ENCODE assay signal across 13 mouse cellular contexts in the genomic region with DNA sequence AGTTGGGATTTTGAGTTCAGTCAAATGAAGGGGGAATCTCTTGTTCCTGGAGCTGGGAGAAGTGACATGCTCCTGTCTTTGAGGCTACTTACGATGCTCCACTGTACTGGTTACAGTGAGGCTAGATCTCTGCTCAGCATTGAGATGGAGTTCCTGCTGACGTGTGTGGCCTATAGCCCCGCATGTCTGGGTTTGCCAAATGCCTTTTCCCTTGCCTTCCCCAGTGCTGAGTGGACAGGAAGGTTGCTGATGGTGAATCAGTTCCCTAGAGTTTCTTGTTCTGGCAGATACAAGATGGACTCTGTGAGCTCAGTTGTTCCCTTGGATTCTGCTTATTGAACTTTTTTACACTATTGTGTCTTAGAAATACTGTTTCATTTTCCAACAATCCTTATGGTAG. TPM values are rescaled to one million over a fixed set of nuclear protein-coding genes. Genes with fewer than 3 reads are reported as not detected.
A peak's percentile ranks its signal among the peaks of the same experiment; 100 is the strongest.
DNase-seq lines count a peak whose midpoint lies in the region; ATAC-seq and TF ChIP-seq lines count a peak whose summit lies in the region.
"Had no signal": no experiment of that assay in that cellular context is flagged by ENCODE, and none has a peak within 500 bp of the region (broad histone marks: within the 10 kb centered on the region; RNA-seq: fewer than 3 reads in every experiment).

No protein-coding gene starts in this region.

- no peak overlapping the region for H3K27ac ChIP-seq in hindbrain, embryonic 15.5 days (replicated peaks)
- no peak overlapping the region for H3K27ac ChIP-seq in hindbrain, embryonic 12.5 days
- H3K27ac ChIP-seq in stomach, embryonic 15.5 days, result no peak overlapping the region
- H3K27ac ChIP-seq in stomach, postnatal 0 days (replicated peaks), result no peak overlapping the region
- H3K27ac ChIP-seq in embryonic facial prominence, embryonic 12.5 days, result no peak overlapping the region
- H3K27ac ChIP-seq in stomach, embryonic 16.5 days (ENCODE audit: low read length), result no peak overlapping the region

- peaks cover 22% of the 10 kb centered on the region for H3K4me1 ChIP-seq in hindbrain, embryonic 15.5 days (replicated peaks)
- peaks cover 11% of the 10 kb centered on the region for H3K4me1 ChIP-seq in hindbrain, embryonic 12.5 days
- peaks cover 7% of the 10 kb centered on the region for H3K4me1 ChIP-seq in stomach, embryonic 15.5 days
- H3K4me1 ChIP-seq in stomach, postnatal 0 days (replicated peaks; ENCODE audit: control insufficient read depth, insufficient read depth), result no peaks in the 10 kb centered on the region
- peaks cover 8% of the 10 kb centered on the region; the same call in 1 of the 2 replicates for H3K4me1 ChIP-seq in embryonic facial prominence, embryonic 12.5 days
- H3K4me1 ChIP-seq in stomach, embryonic 16.5 days (ENCODE audit: control insufficient read depth, insufficient read depth, low read length), result peaks cover 8% of the 10 kb centered on the region

- H3K36me3 ChIP-seq in hindbrain, embryonic 15.5 days, result peaks cover 5% of the 10 kb centered on the region
- peaks cover 14% of the 10 kb centered on the region for H3K36me3 ChIP-seq in hindbrain, embryonic 12.5 days
- H3K36me3 ChIP-seq in stomach, embryonic 15.5 days, result peaks cover 15% of the 10 kb centered on the region
- H3K36me3 ChIP-seq in stomach, postnatal 0 days (ENCODE audit: control insufficient read depth, insufficient read depth, low read length), result no peaks in the 10 kb centered on the region; the same call in 1 of the 2 replicates
- peaks cover 15% of the 10 kb centered on the region for H3K36me3 ChIP-seq in embryonic facial prominence, embryonic 12.5 days
- H3K36me3 ChIP-seq in stomach, embryonic 16.5 days (ENCODE audit: control insufficient read depth, insufficient read depth, low read length), result 0 out of 2 replicates have a peak, but pooled peaks cover 5% of the 10 kb centered on the region

- no peak overlapping the region for H3K9ac ChIP-seq in hindbrain, embryonic 15.5 days
- no peak overlapping the region for H3K9ac ChIP-seq in hindbrain, embryonic 12.5 days
- no peak overlapping the region for H3K9ac ChIP-seq in stomach, embryonic 15.5 days
- no peak overlapping the region for H3K9ac ChIP-seq in stomach, postnatal 0 days (ENCODE audit: low read length)
- no peak overlapping the region for H3K9ac ChIP-seq in embryonic facial prominence, embryonic 12.5 days
- H3K9ac ChIP-seq in stomach, embryonic 16.5 days (ENCODE audit: low read length), result no peak overlapping the region

- TF ChIP-seq CTCF in stomach, postnatal 0 days (IDR thresholded peaks at IDR 0.05; ENCODE audit: low read depth), result no peak

- 59% methylated on average over 3 of the region's 3 CpGs for WGBS in hindbrain, embryonic 15.5 days
- WGBS in hindbrain, embryonic 12.5 days, result 50% methylated on average over 3 of the region's 3 CpGs
- WGBS in stomach, embryonic 15.5 days, result 67% methylated on average over 3 of the region's 3 CpGs
- 56% methylated on average over 3 of the region's 3 CpGs for WGBS in stomach, postnatal 0 days
- 55% methylated on average over 3 of the region's 3 CpGs for WGBS in embryonic facial prominence, embryonic 12.5 days
- WGBS in stomach, embryonic 16.5 days, result 62% methylated on average over 3 of the region's 3 CpGs

- ATAC-seq in hindbrain, embryonic 15.5 days (ENCODE audit: low FRiP score, low read depth), result no peak
- no peak for ATAC-seq in hindbrain, embryonic 12.5 days (ENCODE audit: low FRiP score)
- no peak for ATAC-seq in stomach, embryonic 15.5 days (ENCODE audit: insufficient read depth, low FRiP score, low read depth)
- no peak for ATAC-seq in stomach, postnatal 0 days (ENCODE audit: low FRiP score, low TSS enrichment)
- ATAC-seq in embryonic facial prominence, embryonic 12.5 days (ENCODE audit: insufficient number of reproducible peaks, insufficient read depth, low FRiP score, low TSS enrichment), result no peak
- no peak for ATAC-seq in stomach, embryonic 16.5 days (ENCODE audit: insufficient read depth, low FRiP score)

- DNase-seq in stomach, postnatal 0 days (ENCODE audit: low spot score), result no peak
- DNase-seq in cerebellum, postnatal 36 days, result no peak
- DNase-seq in spleen, postnatal 14 days (ENCODE audit: low spot score in 2 of 2), result no peak
- DNase-seq: adrenal gland, postnatal 36 days; cerebellum, adult 9-10 months; heart, postnatal 14 days; kidney, postnatal 4 days; spleen, adult 18-20 months had no signal

- TF ChIP-seq EP300 in stomach, postnatal 0 days (optimal IDR thresholded peaks at IDR 0.05), result no peak

- no peaks in the 10 kb centered on the region for H3K9me3 ChIP-seq in hindbrain, embryonic 15.5 days
- H3K9me3 ChIP-seq in hindbrain, embryonic 12.5 days (replicated peaks), result no peaks in the 10 kb centered on the region
- H3K9me3 ChIP-seq in stomach, embryonic 15.5 days, result no peaks in the 10 kb centered on the region
- H3K9me3 ChIP-seq in stomach, postnatal 0 days (ENCODE audit: control insufficient read depth, low read length), result no peaks in the 10 kb centered on the region
- H3K9me3 ChIP-seq in embryonic facial prominence, embryonic 12.5 days, result peaks cover 5% of the 10 kb centered on the region; the same call in 1 of the 2 replicates
- no peaks in the 10 kb centered on the region for H3K9me3 ChIP-seq in stomach, embryonic 16.5 days (replicated peaks; ENCODE audit: control insufficient read depth, low read length)

- H3K27me3 ChIP-seq in hindbrain, embryonic 15.5 days, result no peaks in the 10 kb centered on the region
- H3K27me3 ChIP-seq in hindbrain, embryonic 12.5 days, result no peaks in the 10 kb centered on the region
- H3K27me3 ChIP-seq in stomach, embryonic 15.5 days (replicated peaks), result no peaks in the 10 kb centered on the region
- H3K27me3 ChIP-seq in stomach, postnatal 0 days (ENCODE audit: control insufficient read depth, insufficient read depth, low read length), result no peaks in the 10 kb centered on the region
- H3K27me3 ChIP-seq in embryonic facial prominence, embryonic 12.5 days, result no peaks in the 10 kb centered on the region
- H3K27me3 ChIP-seq in stomach, embryonic 16.5 days (ENCODE audit: control insufficient read depth, insufficient read depth, low read length), result no peaks in the 10 kb centered on the region

- no peak overlapping the region for H3K4me3 ChIP-seq in hindbrain, embryonic 15.5 days
- H3K4me3 ChIP-seq in hindbrain, embryonic 12.5 days, result no peak overlapping the region
- H3K4me3 ChIP-seq in stomach, embryonic 15.5 days (replicated peaks), result no peak overlapping the region
- H3K4me3 ChIP-seq in stomach, postnatal 0 days (ENCODE audit: low read depth, low read length), result no peak overlapping the region
- 0 out of 2 replicates have a peak overlapping the region, but pooled peaks have one; percentile 5 for H3K4me3 ChIP-seq in embryonic facial prominence, embryonic 12.5 days
- no peak overlapping the region for H3K4me3 ChIP-seq in stomach, embryonic 16.5 days (replicated peaks; ENCODE audit: low read length)

- 0 out of 2 replicates have a peak overlapping the region, but pooled peaks have one; percentile 15 for H3K4me2 ChIP-seq in hindbrain, embryonic 15.5 days
- H3K4me2 ChIP-seq in hindbrain, embryonic 12.5 days (replicated peaks), result no peak overlapping the region; the same call in 1 of the 2 replicates
- 0 out of 2 replicates have a peak overlapping the region, but pooled peaks have one; percentile 16 for H3K4me2 ChIP-seq in stomach, embryonic 15.5 days
- H3K4me2 ChIP-seq in stomach, postnatal 0 days (replicated peaks; ENCODE audit: low read depth), result no peak overlapping the region
- H3K4me2 ChIP-seq in embryonic facial prominence, embryonic 12.5 days (replicated peaks), result 0 out of 2 replicates have a peak overlapping the region, but pooled peaks have one; percentile 11
- H3K4me2 ChIP-seq in stomach, embryonic 16.5 days (ENCODE audit: low read depth, low read length), result 0 out of 2 replicates have a peak overlapping the region, but pooled peaks have one; percentile 19

RNA-seq across cellular contexts. Expression of a gene that starts 1.8 kb away (rescaled TPM):
- polyA plus RNA-seq in hindbrain, embryonic 15.5 days (2015; fragmentation: Nextera tagmentation; extraction: Ambion mirVana), result 11.3 and 11.9 TPM in 2 replicates
- polyA plus RNA-seq in hindbrain, embryonic 12.5 days (2016; fragmentation: Nextera tagmentation; extraction: Ambion mirVana), result 14.3 and 15.5 TPM in 2 replicates
- polyA plus RNA-seq in stomach, embryonic 15.5 days (2015; fragmentation: Nextera tagmentation; extraction: Ambion mirVana), result 18.7 and 19.5 TPM in 2 replicates
- 11.3 and 11.4 TPM in 2 replicates for polyA plus RNA-seq in stomach, postnatal 0 days (2015; fragmentation: Nextera tagmentation; extraction: Ambion mirVana)
- 17.1 and 20.3 TPM in 2 replicates for polyA plus RNA-seq in embryonic facial prominence, embryonic 12.5 days (2016; fragmentation: Nextera tagmentation; extraction: Ambion mirVana)
- 20.8 and 22.0 TPM in 2 replicates for polyA plus RNA-seq in stomach, embryonic 16.5 days (2015; fragmentation: Nextera tagmentation; extraction: Ambion mirVana)

RNA-seq across cellular contexts. Expression of a gene that starts 2.2 kb away (rescaled TPM):
- 188 and 199 TPM in 2 replicates for polyA plus RNA-seq in hindbrain, embryonic 15.5 days (2015; fragmentation: Nextera tagmentation; extraction: Ambion mirVana)
- polyA plus RNA-seq in hindbrain, embryonic 12.5 days (2016; fragmentation: Nextera tagmentation; extraction: Ambion mirVana), result 272 and 288 TPM in 2 replicates
- polyA plus RNA-seq in stomach, embryonic 15.5 days (2015; fragmentation: Nextera tagmentation; extraction: Ambion mirVana), result 191 and 204 TPM in 2 replicates
- polyA plus RNA-seq in stomach, postnatal 0 days (2015; fragmentation: Nextera tagmentation; extraction: Ambion mirVana), result 76.1 and 78.6 TPM in 2 replicates
- polyA plus RNA-seq in embryonic facial prominence, embryonic 12.5 days (2016; fragmentation: Nextera tagmentation; extraction: Ambion mirVana), result 317 and 329 TPM in 2 replicates
- polyA plus RNA-seq in stomach, embryonic 16.5 days (2015; fragmentation: Nextera tagmentation; extraction: Ambion mirVana), result 164 and 176 TPM in 2 replicates

Comparison
In these comparisons a context has a peak if more than half of its experiments do, and no peak if none do; other contexts are left out.
1. H3K4me2 ChIP-seq: peak in hindbrain, embryonic 15.5 days (single experiment), stomach, embryonic 15.5 days (single experiment), embryonic facial prominence, embryonic 12.5 days (single experiment) and stomach, embryonic 16.5 days (single experiment); none in hindbrain, embryonic 12.5 days (single experiment) and stomach, postnatal 0 days (single experiment).